Mouse (Mus musculus) bone marrow macrophage, adult 2 months (primary cell): Measurements from ENCODE around the gene Fam69a. TPM values are rescaled to one million over a fixed set of nuclear protein-coding genes. Genes with fewer than 3 reads are reported as not detected.

ENCODE experiments used
- H3K27ac ChIP-seq: 2 replicates; pipeline ENCODE4 v1.5.1; 2012; ENCODE audit warnings: low read depth, low read length; ENCODE audit not compliant: insufficient read depth
- H3K4me1 ChIP-seq: 2 replicates; pipeline ENCODE4 v1.6.1; 2012; ENCODE audit warnings: low read length; ENCODE audit not compliant: control insufficient read depth, insufficient read depth
- H3K4me3 ChIP-seq: 2 replicates; pipeline ENCODE4 v1.5.1; 2012; ENCODE audit warnings: mild to moderate bottlenecking, low read length, moderate library complexity; ENCODE audit not compliant: insufficient read depth
- CTCF ChIP-seq: IDR thresholded peaks from 2 replicates; pipeline ENCODE4 v1.5.1; 2012; ENCODE audit warnings: low read depth, mild to moderate bottlenecking, low read length, moderate library complexity
- POLR2A ChIP-seq: IDR thresholded peaks from 2 replicates; pipeline ENCODE4 v1.6.1; 2012; ENCODE audit warnings: mild to moderate bottlenecking, low read depth, low read length, borderline replicate concordance
- polyA plus RNA-seq: library from polyadenylated mRNA; stranded (reverse); fragments of >200 nt; gene quantifications from 2 replicates; pipeline ENCODE4 v1.2.4, GENCODE M21; 2012; ENCODE audit not compliant: missing spikeins, insufficient read depth, insufficient read length

The Fam69a gene
- polyA plus RNA-seq, 1 experiment: 80.4 TPM

DNA sequence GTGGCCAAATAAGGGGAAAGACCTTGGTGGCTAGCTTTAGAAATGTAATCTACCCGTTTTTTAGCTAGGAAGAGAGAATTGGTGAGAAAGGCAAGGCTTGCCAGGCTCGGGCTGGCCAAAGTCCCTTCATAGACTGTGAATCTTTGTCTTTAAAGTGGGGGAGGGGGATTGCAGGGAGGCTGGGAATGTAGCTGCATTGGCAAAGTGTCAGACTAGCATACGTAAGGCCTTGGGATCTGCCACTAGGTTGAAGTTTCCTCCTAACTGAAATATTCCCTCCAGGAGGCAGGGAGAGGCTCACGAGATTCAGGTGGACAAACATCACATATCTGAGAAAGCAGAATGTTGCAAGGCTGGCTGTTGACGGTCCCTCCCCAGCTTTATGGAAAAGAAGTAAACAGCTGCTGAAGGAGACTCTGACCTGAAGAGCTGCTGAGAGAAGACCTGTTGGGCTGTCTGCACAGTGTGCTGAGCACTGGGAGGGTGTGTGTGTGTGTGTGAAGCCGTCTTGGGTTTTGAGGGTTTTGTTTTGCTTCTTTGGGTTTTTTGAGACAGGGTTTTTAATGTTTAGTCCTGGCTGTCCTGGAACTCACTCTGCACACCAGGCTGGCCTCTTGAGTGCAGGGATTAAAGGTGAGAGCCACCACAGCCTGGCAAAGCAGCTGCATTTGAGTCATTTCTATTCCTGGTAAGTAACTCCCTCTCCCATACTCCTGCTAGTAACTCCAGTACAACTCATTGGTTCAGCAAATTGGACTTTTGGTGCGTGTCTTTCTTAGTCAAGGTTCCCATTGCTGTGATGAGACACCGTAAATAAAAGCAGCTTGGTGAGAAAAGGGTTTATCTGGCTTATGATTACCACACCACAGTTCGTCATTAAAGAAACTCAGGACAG is 96.6 kb downstream of the Fam69a start:
- H3K4me1 ChIP-seq: no peaks in the 10 kb centered on the region
- TF ChIP-seq CTCF (no peak), POLR2A (no peak)
- H3K27ac ChIP-seq: no peak overlapping the region
- H3K4me3 ChIP-seq: no peak overlapping the region

DNA sequence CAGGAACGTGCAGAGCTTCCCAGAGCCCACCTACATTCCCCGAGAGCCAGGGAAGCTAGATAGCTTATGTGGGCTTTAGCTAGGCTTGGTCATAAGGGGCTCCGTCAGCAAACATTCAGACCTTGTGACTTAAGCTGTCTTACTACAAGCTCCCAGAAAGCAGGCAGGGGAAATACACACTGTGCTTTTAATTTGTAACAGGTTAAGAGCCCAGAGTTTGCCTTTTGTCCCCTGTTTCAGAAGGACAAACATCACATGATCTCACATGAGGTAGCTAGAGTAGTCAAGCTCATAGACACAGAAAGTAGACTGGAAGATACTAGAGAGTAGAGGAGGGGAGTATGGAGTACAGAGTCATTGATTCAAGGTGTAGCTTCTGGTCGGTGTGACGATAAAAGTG is 106.2 kb downstream of the Fam69a start:
- Histone ChIP-seq H3K4me3 (no peak overlapping the region), H3K4me1 (no peaks in the 10 kb centered on the region), H3K27ac (no peak overlapping the region)
- TF ChIP-seq CTCF (no peak), POLR2A (no peak)

DNA sequence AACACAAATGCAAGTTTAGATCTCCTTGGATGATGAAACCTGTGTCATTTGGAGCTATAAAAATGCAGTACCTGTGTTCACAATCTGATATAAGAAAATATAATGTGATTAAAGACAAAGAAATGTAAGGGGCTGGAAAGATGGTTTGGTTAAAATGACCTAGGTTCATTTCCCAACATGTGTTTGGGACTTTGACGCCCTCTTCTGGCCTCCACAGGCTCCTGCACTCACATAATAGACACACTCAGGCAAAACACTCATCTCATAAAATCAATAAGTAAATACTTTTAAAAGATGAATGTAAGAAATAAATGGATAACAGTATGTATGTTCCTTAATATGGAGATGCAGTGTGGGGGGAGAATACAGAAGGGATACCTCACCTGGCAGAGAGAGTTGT is 109.8 kb downstream of the Fam69a start:
- H3K27ac ChIP-seq: no peak overlapping the region
- peaks cover 18% of the 10 kb centered on the region for H3K4me1 ChIP-seq
- H3K4me3 ChIP-seq: no peak overlapping the region
- TF ChIP-seq POLR2A (no peak), CTCF (no peak)

DNA sequence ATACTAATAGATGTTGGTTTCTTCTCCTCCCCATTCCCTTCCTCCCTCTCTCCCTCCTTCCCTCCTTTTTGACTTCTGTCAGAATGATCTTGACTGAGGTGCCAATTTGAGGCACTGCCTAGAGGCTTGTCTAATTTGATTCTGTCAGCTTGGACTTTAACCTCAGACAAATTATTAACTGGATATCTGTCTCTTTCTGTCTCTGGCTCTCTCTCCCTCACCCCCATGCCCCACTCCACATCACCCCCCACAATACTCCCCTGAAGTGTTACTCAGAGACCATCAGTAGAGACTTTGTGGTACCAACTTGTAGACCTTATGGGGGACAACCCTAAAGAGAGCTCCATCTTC is 111.6 kb downstream of the Fam69a start:
- peaks cover 24% of the 10 kb centered on the region for H3K4me1 ChIP-seq
- H3K4me3 ChIP-seq: no peak overlapping the region
- H3K27ac ChIP-seq: no peak overlapping the region
- TF ChIP-seq POLR2A: no peak
- TF ChIP-seq CTCF: no peak

DNA sequence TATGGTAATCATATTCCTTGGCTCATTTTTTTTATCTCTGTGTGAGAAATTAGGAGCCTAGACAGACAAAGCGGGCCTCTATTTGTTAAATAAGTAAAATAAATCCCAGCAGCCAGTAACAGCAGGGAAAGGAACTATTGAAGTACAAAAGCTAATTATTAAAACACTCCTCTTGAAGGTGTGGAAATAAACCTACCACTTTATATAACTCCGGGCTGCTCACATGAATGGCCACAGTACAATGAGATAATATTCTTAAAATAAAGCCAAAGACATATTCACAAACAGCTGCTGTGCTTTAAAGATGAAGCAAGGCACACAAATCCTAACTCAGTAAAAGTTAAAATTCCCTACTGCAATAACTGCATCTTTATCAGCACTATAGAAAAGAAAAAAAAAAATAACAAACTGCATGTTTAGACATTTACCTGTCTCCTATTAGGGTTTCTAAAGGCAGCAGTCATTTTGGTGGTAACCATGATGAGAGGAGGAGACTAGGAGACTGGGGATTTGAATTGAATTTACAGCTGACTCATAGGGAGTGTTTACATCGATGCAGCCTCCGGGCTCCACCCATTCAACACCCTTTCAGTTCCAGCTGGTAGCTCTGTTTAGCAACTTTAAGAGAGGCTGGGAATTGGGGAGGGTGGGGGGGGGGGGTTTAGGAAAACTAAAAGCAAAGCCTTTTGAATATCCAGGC is 112.2 kb downstream of the Fam69a start, which contains the start of gene Evi5:
Evi5 (minus strand) TSS at position 547 of the 700 bp plus-strand sequence.
- Histone ChIP-seq H3K4me3 (no peak within 1 kb of the TSS), H3K27ac (0 out of 2 replicates have a peak within 1 kb of the TSS, but pooled peaks have one; percentile 45), H3K4me1 (peaks cover 28% of the 10 kb centered on the region)
- TF ChIP-seq POLR2A (no peak), CTCF (no peak)

DNA sequence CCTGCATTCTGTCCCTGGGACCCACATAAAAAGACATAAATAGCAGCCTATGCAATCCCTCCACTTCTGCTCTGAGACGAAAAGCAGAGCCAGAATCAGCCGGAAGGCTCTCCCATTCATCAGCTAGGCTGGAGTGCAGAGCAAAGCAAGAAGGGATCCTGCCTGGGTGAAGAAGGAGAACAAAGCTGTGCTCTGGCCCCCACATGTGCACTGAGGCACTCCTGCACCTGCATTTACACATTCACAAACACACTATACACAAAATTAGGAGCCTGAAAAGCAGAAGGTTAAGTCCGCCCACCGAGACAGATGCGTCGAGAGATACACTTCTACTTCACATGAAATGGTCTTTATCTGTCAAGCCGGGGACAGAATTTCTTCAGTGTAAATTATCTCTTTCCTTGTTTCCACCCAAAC is 113.0 kb downstream of the Fam69a start:
- Histone ChIP-seq H3K27ac (peak overlapping the region; percentile 45; the same call in 1 of the 2 replicates), H3K4me3 (no peak overlapping the region), H3K4me1 (peaks cover 28% of the 10 kb centered on the region)
- TF ChIP-seq POLR2A (no peak), CTCF (no peak)

DNA sequence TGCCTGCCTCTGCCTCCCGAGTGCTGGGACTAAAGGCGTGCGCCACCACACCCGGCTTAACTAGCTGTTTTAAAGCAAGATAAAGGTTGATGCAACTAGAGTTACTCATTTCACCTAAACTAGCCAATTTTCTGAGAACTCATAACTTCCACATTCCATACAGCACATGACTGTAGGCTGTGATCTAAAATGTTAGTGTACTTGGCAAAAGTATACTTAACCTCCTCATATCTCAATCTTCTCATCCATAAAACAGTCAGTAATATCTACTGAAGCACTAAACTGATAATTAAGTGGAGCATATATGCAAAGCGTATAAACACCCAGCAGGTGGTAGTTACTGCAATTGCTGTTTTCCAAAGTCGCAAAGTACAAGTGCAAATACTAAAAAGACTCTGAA is 113.6 kb downstream of the Fam69a start:
- H3K4me3 ChIP-seq: no peak overlapping the region
- peaks cover 28% of the 10 kb centered on the region for H3K4me1 ChIP-seq
- peak overlapping the region; percentile 45; the same call in 1 of the 2 replicates for H3K27ac ChIP-seq
- no peak for TF ChIP-seq POLR2A

DNA sequence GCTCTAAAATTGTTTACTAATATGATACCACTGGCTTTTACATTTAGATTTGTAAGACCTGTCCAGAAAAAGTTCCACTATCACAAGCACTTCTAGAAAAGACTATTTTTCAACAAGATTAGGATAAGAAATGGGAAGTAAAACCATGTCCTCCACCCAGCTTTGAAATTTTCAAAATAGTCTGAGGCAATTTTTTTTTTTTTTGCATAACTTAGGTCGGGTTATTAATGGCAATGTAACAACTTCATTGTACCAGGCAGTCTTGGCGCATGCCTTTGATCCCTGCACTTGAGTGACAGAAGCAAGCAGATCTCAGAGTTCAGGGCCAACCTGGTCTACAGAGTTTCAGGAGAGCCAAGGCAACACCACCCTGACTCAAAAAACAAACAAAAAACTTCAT is 117.2 kb downstream of the Fam69a start:
- TF ChIP-seq POLR2A (no peak), CTCF (no peak)
- peak overlapping the region; percentile 63 for H3K27ac ChIP-seq
- H3K4me3 ChIP-seq: 0 out of 2 replicates have a peak overlapping the region, but pooled peaks have one; percentile 15
- peaks cover 44% of the 10 kb centered on the region for H3K4me1 ChIP-seq

DNA sequence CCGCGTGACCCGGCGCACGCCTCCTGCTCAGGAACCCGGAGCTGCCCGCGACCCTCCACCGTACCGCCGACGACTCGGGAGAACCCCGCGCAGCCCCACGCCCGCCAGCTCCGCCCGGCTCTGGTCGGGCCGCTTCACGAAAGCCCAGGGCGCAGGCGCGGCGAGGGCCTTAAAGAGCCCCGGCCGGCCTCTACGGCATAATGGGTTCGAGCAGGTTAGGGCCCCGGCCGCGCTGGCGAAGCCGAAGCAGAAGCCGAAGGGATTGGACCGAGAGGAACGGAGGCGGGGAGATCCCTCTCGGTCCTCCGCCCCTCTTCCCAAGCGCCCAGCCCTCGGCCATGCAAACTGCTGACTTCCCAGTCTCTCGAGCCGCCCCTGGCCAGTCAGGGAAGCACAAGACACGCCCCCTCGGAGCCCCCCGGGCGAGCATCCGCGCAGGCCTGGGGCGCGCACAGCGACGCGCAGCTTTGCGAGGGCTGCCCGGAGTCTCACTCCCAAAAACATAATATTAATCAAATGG is 117.9 kb downstream of the Fam69a start:
- TF ChIP-seq POLR2A (0 out of 2 replicates have a peak, but pooled peaks have one; percentile 48), CTCF (no peak)
- Histone ChIP-seq H3K27ac (peak overlapping the region; percentile 88), H3K4me3 (peak overlapping the region; percentile 82), H3K4me1 (peaks cover 40% of the 10 kb centered on the region)
